Mouse (Mus musculus): ENCODE results near the gene Fmnl3.

- TF ChIP-seq POLR2A (IDR thresholded peaks at IDR 0.05; ENCODE audit: borderline replicate concordance, extremely low read depth, insufficient read depth, insufficient read length, poor library complexity, severe bottlenecking) (no peak), CTCF (IDR thresholded peaks at IDR 0.05; ENCODE audit: borderline replicate concordance, extremely low read depth, insufficient read depth, insufficient read length) (no peak)
These were observed 13.8 kb downstream of the Fmnl3 start for GRCm38 (mm10) chr15:99356462-99356861.
